Mouse (Mus musculus): ENCODE data around the gene Mepce.

Mepce gene

DNA sequence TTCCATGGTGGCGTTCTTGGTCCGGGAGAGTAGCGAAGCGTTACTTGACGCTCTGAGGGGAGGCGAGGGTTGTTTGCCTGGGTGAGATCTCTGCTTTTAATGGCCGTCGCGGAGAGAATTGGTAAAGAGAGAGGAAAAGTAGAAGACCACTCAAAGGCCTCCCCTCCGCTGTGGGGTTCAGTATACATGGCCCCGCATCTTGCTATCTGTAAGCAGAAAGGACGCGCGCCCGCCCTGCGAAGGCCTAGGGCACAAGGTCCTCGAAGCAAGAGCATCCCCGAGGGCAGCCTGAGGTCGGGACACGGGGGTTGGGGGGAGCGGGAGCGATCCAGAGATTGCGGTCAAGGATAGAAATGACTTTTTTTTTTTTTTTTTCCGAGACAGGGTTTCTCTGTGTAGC is 716 bp upstream of the Mepce start:
- no peak for DNase-seq (ENCODE audit: low spot score)

- peak; percentile 100 for DNase-seq (ENCODE audit: low spot score)
Observed at GRCm38 (mm10) chr5:137786109-137786942, 1.1 kb downstream of the Mepce start.

- DNase-seq (ENCODE audit: low spot score), result peak; percentile 47
Observed at GRCm38 (mm10) chr5:137785164-137786031, 2.1 kb downstream of the Mepce start.

- no peak for DNase-seq (ENCODE audit: low spot score)
Observed at GRCm38 (mm10) chr5:137784546-137784945, 2.9 kb downstream of the Mepce start.

GRCm38 (mm10) chr5:137783901-137784540 is 3.4 kb downstream of the Mepce start:
- no peak for DNase-seq (ENCODE audit: low spot score)

- no peak for DNase-seq (ENCODE audit: low spot score)
Observed at GRCm38 (mm10) chr5:137782776-137783522, 4.5 kb downstream of the Mepce start.

GRCm38 (mm10) chr5:137781661-137782060 is 5.8 kb downstream of the Mepce start:
- DNase-seq (ENCODE audit: low spot score), result no peak

DNA sequence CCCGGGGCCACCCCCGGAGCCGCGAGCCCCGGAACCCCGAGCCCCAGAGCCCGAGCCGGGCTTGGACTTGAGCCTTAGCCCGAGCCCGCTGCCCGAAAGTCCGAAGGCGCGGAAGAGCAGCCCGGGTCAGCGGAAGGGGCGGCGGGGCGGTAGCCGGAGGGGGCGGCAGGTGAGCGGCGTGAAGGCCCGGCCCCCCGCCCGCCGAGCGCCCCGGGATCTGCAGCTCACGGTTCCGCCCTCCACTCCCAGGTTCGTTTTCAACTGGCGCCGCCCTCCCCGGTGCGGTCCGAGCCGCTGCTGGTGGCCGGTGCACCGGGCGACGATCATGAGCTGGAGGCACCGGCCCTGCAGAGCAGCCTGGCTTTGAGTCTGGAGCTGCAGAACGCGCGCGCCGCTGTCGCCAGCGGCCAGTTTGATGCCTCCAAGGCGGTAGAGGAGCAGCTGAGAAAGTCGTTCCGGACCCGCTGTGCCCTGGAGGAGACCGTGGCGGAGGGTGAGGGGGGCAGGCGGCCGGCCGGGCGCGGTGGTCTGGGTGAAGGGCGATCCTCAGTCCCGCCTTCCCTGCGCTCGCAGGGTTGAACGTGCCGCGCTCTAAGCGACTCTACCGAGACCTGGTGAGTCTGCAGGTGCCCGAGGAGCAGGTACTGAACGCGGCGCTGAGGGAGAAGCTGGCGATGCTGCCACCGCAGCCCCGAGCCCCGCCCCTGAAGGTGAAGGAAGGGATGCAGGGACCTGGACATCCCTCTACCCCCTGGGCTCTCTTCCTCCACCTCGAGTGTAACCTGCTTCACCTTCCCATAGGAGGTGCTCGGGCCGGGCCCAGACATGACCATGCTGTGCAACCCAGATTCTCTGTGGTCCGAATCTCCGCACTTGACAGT is 8.2 kb downstream of the Mepce start:
- DNase-seq (ENCODE audit: low spot score), result no peak

DNA sequence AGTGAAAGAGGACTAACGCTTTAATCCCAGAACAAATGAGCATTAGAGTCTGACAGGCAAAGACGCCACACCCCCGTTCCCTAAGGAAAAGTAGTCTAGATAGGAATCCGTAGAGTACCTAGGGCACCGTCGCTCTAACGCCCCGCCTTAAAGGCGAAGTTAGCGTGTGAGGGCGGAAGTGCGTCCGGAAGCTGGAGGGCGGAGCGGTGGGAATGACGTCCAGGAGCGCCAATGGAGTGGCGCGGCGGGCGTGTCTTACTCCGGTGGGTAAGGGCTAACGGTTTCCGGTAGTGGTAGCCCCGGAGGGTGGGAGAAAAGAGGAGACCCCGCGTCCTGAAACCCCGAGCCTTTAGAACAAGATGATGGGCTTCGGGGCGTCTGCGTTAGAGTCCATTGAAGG is 8.8 kb downstream of the Mepce start, which contains the start of gene Ppp1r35:
TSS of gene Ppp1r35 (plus strand) at position 215 of the 400 bp plus-strand sequence.
- DNase-seq (ENCODE audit: low spot score), result peak; percentile 95

DNA sequence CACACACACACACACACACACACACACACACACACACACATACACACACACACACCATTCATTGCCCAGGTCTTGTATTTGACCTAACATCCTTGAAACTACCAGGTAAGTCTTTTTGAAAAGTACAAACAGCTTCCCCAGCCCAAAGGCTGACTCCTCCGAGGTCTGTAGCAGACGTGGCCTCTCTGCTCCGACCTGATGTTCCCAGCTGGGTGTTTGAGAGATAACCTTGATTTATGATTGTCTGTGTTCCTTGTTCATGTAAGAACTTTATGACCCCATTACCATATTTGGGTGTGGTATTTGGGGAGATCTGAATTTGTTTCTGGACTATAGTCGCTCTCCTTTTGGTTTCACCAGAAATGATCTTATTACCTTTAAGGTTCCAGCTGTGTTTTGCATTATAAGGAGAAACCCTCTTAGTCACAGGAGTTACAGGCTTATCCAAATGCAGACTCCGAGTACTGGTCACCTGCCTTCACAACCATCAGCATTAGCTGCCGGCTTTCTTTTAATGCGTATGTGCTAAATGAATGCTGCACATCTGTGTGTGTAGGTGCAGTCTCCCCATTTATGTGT is 10.1 kb downstream of the Mepce start:
- DNase-seq (ENCODE audit: low spot score), result no peak

GRCm38 (mm10) chr5:137776408-137776918 is 11.0 kb downstream of the Mepce start:
- DNase-seq (ENCODE audit: low spot score), result no peak

- no peak for DNase-seq (ENCODE audit: low spot score)
Observed at GRCm38 (mm10) chr5:137775587-137776290, 11.7 kb downstream of the Mepce start.

GRCm38 (mm10) chr5:137772755-137773154 is 14.7 kb downstream of the Mepce start:
- DNase-seq (ENCODE audit: low spot score), result no peak

DNA sequence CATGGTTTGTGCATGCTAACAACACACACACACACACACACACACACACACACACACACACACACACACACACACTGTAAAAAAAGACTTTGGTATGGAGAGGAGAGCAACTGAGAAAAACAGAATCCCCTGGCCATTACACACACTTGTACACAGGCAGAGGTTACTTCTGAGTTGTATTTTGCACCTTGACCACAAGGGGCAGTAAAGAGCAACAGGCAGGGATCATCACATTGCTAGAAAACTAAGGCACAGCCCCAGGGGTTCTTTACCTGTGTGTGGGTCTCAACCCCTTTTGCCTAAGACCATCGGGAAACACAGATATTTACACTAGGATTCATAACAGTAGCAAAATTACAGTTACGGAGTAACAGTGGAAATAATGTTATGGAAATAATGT is 16.7 kb downstream of the Mepce start:
- peak; percentile 42 for DNase-seq (ENCODE audit: low spot score)

- DNase-seq (ENCODE audit: low spot score), result no peak
Observed at GRCm38 (mm10) chr5:137768475-137768874, 19.0 kb downstream of the Mepce start.

- no peak for DNase-seq (ENCODE audit: low spot score)
Observed at GRCm38 (mm10) chr5:137766270-137766669, 21.2 kb downstream of the Mepce start.

- DNase-seq (ENCODE audit: low spot score), result no peak
Observed at GRCm38 (mm10) chr5:137764609-137765340, 22.7 kb downstream of the Mepce start.

- peak; percentile 46 for DNase-seq (ENCODE audit: low spot score)
Observed at GRCm38 (mm10) chr5:137759971-137760412, 27.5 kb downstream of the Mepce start.
